Mouse (Mus musculus) C2C12 (cell line): Measurements from ENCODE around the gene Sez6l. TPM values are rescaled to one million over a fixed set of nuclear protein-coding genes. Genes with fewer than 3 reads are reported as not detected.

Experiments
- H3K27me3 ChIP-seq: one replicate; pipeline ENCODE4 v1.6.1; 2011; ENCODE audit not compliant: control insufficient read depth, insufficient read depth, insufficient read length
- H3K36me3 ChIP-seq: one replicate; pipeline ENCODE4 v1.6.1; 2011; ENCODE audit not compliant: control insufficient read depth, insufficient read depth
- H3K4me3 ChIP-seq: one replicate; pipeline ENCODE4 v1.5.1; 2011; ENCODE audit warnings: mild to moderate bottlenecking, control low read depth; ENCODE audit not compliant: poor library complexity, insufficient read depth, severe bottlenecking
- H3K79me2 ChIP-seq: one replicate; pipeline ENCODE4 v1.6.1; 2011; ENCODE audit not compliant: control insufficient read depth, insufficient read depth
- H3K79me3 ChIP-seq: one replicate; pipeline ENCODE4 v1.6.1; 2011; ENCODE audit warnings: low read depth, control low read depth
- H3ac ChIP-seq: one replicate; pipeline ENCODE3; 2011; ENCODE audit warnings: low read depth; ENCODE audit not compliant: control insufficient read depth, insufficient read length
- CEBPB ChIP-seq: IDR thresholded peaks from one replicate; pipeline ENCODE4 v1.6.1; 2011; ENCODE audit warnings: low read depth, mild to moderate bottlenecking, control low read depth, moderate library complexity
- CTCF ChIP-seq: IDR thresholded peaks from one replicate; pipeline ENCODE4 v1.5.1; 2011; ENCODE audit not compliant: control insufficient read depth, insufficient read depth, insufficient read length
- FOSL1 ChIP-seq: IDR thresholded peaks from one replicate; pipeline ENCODE4 v1.8.0; 2011; ENCODE audit warnings: mild to moderate bottlenecking, low read length; ENCODE audit not compliant: poor library complexity, insufficient read depth, severe bottlenecking
- MAX ChIP-seq: IDR thresholded peaks from one replicate; pipeline ENCODE4 v1.6.1; 2011; ENCODE audit warnings: mild to moderate bottlenecking, control low read depth
- MYOD1 ChIP-seq: IDR thresholded peaks from one replicate; pipeline ENCODE4 v1.6.1; 2011; ENCODE audit warnings: low read depth; ENCODE audit not compliant: control insufficient read depth, insufficient read length
- MYOG ChIP-seq: IDR thresholded peaks from one replicate; pipeline ENCODE4 v1.6.1; 2011; ENCODE audit not compliant: control insufficient read depth, insufficient read length; ENCODE audit errors: extremely low read depth
- USF1 ChIP-seq: IDR thresholded peaks from one replicate; pipeline ENCODE4 v1.6.1; 2011; ENCODE audit warnings: low read depth, mild to moderate bottlenecking, control low read depth, moderate library complexity
- polyA plus RNA-seq: library from polyadenylated mRNA; unstranded; fragments of >200 nt; fragmentation: generic; extraction: Trizol; gene quantifications from one replicate; pipeline ENCODE4 v1.2.1, GENCODE M21; 2012; ENCODE audit warnings: missing spikeins

The Sez6l gene
- polyA plus RNA-seq, 1 experiment = not detected

DNA sequence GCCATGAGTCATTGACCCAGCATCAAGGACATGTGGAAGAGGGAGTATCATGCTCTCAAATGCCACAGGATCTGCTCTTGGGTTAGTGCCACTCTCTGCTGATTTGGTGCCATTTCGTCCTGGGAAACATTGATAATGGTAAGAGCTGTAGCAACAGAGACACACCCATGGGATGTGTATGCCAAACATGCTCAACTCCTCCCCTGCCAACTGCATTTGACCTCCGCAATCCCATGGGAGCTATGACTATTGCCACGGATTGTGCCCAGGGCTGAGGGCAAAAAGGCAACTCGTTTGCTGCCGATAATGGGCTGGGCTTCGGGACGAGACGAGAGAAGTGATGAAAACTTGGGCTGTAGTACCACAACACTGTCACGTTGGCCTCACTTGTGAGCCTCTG, 19.7 kb upstream of the Sez6l start:
- Histone ChIP-seq H3K79me2 (no peaks in the 10 kb centered on the region), H3K79me3 (no peaks in the 10 kb centered on the region), H3ac (no peak overlapping the region), H3K4me3 (no peak overlapping the region), H3K36me3 (no peaks in the 10 kb centered on the region), H3K27me3 (no peaks in the 10 kb centered on the region)
- TF ChIP-seq MAX = no peak
- no peak for TF ChIP-seq CEBPB
- TF ChIP-seq CTCF = no peak
- TF ChIP-seq MYOG = no peak

- no peaks in the 10 kb centered on the region for H3K79me2 ChIP-seq
- H3K4me3 ChIP-seq = no peak overlapping the region
- H3K27me3 ChIP-seq = no peaks in the 10 kb centered on the region
- H3ac ChIP-seq = no peak overlapping the region
- H3K36me3 ChIP-seq = no peaks in the 10 kb centered on the region
- H3K79me3 ChIP-seq = no peaks in the 10 kb centered on the region
- TF ChIP-seq MAX (no peak), CTCF (no peak), MYOD1 (no peak), FOSL1 (no peak), USF1 (no peak), MYOG (no peak)
Observed at GRCm38 (mm10) chr5:112595701-112596632, 19.0 kb upstream of the Sez6l start.

DNA sequence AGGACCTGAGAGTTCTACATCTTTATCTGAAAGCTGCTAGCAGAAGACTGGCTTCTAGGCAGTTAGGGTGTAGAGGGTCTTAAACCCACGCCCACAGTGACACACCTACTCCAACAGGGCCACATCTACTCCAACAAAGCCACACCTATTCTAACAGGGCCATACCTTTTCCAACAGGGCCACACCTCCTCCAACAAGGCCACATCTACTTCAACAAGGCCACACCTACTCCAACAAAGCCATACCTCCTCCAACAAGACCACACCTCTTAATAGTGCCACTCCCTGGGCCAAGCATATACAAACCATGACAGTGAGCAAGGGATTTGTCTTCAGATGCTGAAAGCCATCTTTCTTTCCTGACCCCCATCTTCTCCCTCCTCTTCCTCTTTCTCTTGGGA, 14.7 kb upstream of the Sez6l start:
- Histone ChIP-seq H3K79me3 (no peaks in the 10 kb centered on the region), H3K27me3 (no peaks in the 10 kb centered on the region), H3K4me3 (no peak overlapping the region), H3K79me2 (no peaks in the 10 kb centered on the region), H3K36me3 (no peaks in the 10 kb centered on the region), H3ac (no peak overlapping the region)
- TF ChIP-seq MYOG = no peak
- no peak for TF ChIP-seq MAX
- no peak for TF ChIP-seq FOSL1
- TF ChIP-seq CTCF = no peak
- no peak for TF ChIP-seq MYOD1
- no peak for TF ChIP-seq CEBPB
- TF ChIP-seq USF1 = no peak

- H3ac ChIP-seq = no peak overlapping the region
- H3K4me3 ChIP-seq = no peak overlapping the region
- H3K27me3 ChIP-seq = peaks cover 3% of the 10 kb centered on the region
- no peaks in the 10 kb centered on the region for H3K36me3 ChIP-seq
- H3K79me2 ChIP-seq = no peaks in the 10 kb centered on the region
- TF ChIP-seq CEBPB (no peak), MAX (no peak), CTCF (no peak), FOSL1 (no peak), MYOG (no peak)
- no peaks in the 10 kb centered on the region for H3K79me3 ChIP-seq
Observed at GRCm38 (mm10) chr5:112586071-112586470, 9.1 kb upstream of the Sez6l start.

DNA sequence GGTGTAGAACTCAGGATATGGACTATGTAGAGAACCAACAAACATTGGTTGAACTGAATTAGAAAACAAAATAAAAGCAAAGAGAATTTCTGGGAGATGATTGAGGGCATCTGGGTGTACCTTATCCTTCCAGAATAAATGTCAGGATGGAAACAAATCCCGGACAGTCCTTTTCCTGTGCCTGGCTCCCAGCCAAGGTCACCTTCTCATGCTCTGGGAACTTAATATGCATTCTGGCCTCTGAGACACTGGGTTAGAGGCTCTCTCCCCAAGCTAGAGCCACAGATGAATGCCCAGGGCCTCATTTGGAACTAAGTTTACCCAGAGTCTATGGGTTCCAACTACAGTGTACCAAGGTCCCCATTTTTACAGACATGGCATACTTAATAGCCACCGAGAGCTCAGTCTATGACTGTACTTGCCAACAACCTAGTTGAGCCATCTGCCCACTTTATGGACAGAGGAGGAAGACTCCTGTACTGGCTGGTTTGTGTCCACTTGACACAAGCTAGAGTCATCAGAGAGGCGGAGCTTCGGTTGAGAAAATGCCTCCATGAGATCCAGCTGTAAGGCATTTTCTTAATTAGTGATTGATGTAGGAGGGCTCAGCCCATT, 7.3 kb upstream of the Sez6l start:
- H3K4me3 ChIP-seq = no peak overlapping the region
- no peak for TF ChIP-seq MAX
- TF ChIP-seq MYOG = no peak
- no peak for TF ChIP-seq CEBPB
- no peak for TF ChIP-seq USF1
- no peak for TF ChIP-seq MYOD1
- no peak for TF ChIP-seq CTCF
- TF ChIP-seq FOSL1 = no peak
- no peak overlapping the region for H3ac ChIP-seq
- H3K79me3 ChIP-seq = no peaks in the 10 kb centered on the region
- H3K36me3 ChIP-seq = no peaks in the 10 kb centered on the region
- no peaks in the 10 kb centered on the region for H3K79me2 ChIP-seq
- H3K27me3 ChIP-seq = peaks cover 3% of the 10 kb centered on the region

DNA sequence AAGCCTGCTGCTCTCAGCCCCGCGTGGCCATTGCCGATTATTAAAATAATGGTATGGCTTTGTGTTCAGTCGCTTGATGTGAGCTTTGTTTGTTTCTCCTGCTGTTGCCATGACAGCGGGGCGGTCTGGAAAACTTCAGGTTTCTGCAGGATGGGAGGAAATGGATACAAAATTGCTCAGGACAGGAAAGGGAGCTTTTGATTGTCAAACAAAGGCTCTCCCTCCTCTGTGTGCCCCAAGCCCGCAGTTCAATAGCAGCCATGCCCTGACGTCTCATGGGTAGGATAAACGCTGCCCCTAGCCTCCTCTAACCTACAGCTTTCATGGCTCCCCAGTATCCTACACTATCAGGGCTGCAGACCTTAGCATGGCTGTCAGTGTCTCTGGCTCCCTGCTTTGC, 6.3 kb upstream of the Sez6l start:
- Histone ChIP-seq H3K79me2 (no peaks in the 10 kb centered on the region), H3K79me3 (no peaks in the 10 kb centered on the region), H3K27me3 (peaks cover 3% of the 10 kb centered on the region), H3ac (no peak overlapping the region), H3K36me3 (no peaks in the 10 kb centered on the region), H3K4me3 (no peak overlapping the region)
- TF ChIP-seq MAX (no peak), CEBPB (no peak), USF1 (no peak)
